Mouse (Mus musculus): ENCODE measurements around the gene Ccdc57. TPM values are rescaled to one million over a fixed set of nuclear protein-coding genes. Genes with fewer than 3 reads are reported as not detected.

The Ccdc57 gene
- polyA plus RNA-seq, 1 experiment from 2014 or later = 5.2 TPM

DNA sequence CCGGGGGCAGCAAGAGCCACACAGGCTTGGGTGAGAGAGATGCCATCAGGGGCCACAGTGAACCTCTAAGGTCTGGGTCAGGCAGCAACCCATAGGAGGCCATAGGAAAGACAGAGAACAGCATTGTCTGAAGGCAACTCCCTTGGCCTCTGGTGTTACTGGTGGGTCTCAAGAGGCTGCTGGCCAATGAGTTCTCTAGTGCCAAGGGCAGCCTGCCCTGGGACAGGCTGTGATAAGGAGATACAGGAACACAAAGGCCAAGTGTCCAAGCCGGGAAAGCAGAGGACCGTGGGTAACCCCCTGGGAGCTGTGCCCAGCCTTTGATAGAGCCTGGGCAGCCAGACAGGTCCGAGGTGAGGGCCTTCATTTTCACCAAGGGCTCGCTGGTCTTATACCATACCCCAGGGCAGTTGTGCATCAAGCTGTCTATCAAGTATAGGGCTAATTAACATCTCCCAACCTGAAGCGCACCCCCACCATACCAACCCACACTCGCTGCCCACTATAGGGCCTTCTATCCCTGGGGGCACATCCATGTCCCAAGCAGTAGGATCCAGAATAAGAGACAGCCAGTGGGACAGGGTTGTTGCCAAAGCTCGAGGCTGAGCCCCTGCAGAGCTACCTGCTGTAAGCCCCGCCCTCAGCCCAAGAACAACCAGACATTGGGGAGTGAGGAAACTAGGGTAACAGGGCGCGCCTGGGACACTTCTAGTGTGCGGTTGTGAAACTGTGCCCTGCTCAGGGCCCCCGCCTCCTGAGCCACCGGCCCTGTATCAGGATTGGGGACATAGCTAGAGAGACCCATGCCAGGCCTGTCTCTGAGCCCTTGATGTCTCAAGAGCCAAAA lies 111.4 kb downstream of the Ccdc57 start:
- H3K27me3 ChIP-seq (ENCODE audit: control insufficient read depth, insufficient read depth, low read length) = no peaks in the 10 kb centered on the region
- DNase-seq (ENCODE audit: low spot score) (no peak), ATAC-seq (ENCODE audit: low FRiP score) (no peak)
- H3K4me2 ChIP-seq (replicated peaks) = peak overlapping the region; percentile 95
- 74% methylated on average over 14 of the region's 14 CpGs for WGBS
- H3K4me1 ChIP-seq (replicated peaks; ENCODE audit: control insufficient read depth, insufficient read depth, low read length) = peaks cover 35% of the 10 kb centered on the region
- H3K9me3 ChIP-seq (ENCODE audit: control insufficient read depth, low read length) = no peaks in the 10 kb centered on the region
- no peak overlapping the region for H3K27ac ChIP-seq
- H3K36me3 ChIP-seq (replicated peaks; ENCODE audit: control insufficient read depth, insufficient read depth) = peaks cover 64% of the 10 kb centered on the region
- H3K4me3 ChIP-seq (replicated peaks; ENCODE audit: low read length) = peak overlapping the region; percentile 82
- peak overlapping the region; percentile 93; the same call in 1 of the 2 replicates for H3K9ac ChIP-seq

GRCm38 (mm10) chr11:120820546-120820945 lies 112.1 kb downstream of the Ccdc57 start:
- Histone ChIP-seq H3K9ac (no peak overlapping the region), H3K27me3 (ENCODE audit: control insufficient read depth, insufficient read depth, low read length) (no peaks in the 10 kb centered on the region), H3K27ac (no peak overlapping the region), H3K4me1 (replicated peaks; ENCODE audit: control insufficient read depth, insufficient read depth, low read length) (peaks cover 30% of the 10 kb centered on the region), H3K36me3 (replicated peaks; ENCODE audit: control insufficient read depth, insufficient read depth) (peaks cover 72% of the 10 kb centered on the region), H3K4me3 (replicated peaks; ENCODE audit: low read length) (no peak overlapping the region), H3K4me2 (replicated peaks) (peak overlapping the region; percentile 95; the same call in 1 of the 2 replicates), H3K9me3 (ENCODE audit: control insufficient read depth, low read length) (no peaks in the 10 kb centered on the region)
- no peak for ATAC-seq (ENCODE audit: low FRiP score)
- WGBS = 88% methylated on average over 14 of the region's 14 CpGs
- no peak for DNase-seq (ENCODE audit: low spot score)

DNA sequence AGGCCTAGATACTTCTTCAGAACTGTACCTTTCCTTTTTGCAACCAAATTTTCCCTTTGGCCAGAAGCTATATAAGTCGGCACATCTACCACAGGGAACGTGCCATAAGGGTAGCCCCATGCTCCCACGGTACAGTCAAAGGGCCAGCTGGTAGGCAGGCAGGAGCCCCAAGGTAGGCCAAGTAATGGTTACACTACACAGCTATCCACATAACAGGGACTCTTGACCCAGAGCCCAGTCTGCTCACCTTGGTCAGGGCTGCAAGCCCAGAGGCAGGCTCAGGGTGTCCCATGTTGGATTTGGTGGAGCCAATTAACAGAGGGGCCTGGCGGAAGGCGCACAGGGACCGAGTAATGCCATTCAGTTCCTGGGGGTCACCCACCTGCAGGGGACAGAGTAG lies 113.1 kb downstream of the Ccdc57 start:
- Histone ChIP-seq H3K9ac (no peak overlapping the region), H3K4me3 (replicated peaks; ENCODE audit: low read length) (no peak overlapping the region), H3K27ac (no peak overlapping the region), H3K36me3 (replicated peaks; ENCODE audit: control insufficient read depth, insufficient read depth) (peaks cover 82% of the 10 kb centered on the region), H3K4me2 (replicated peaks) (no peak overlapping the region), H3K9me3 (ENCODE audit: control insufficient read depth, low read length) (no peaks in the 10 kb centered on the region), H3K4me1 (replicated peaks; ENCODE audit: control insufficient read depth, insufficient read depth, low read length) (peaks cover 23% of the 10 kb centered on the region), H3K27me3 (ENCODE audit: control insufficient read depth, insufficient read depth, low read length) (no peaks in the 10 kb centered on the region)
- ATAC-seq (ENCODE audit: low FRiP score) (no peak), DNase-seq (ENCODE audit: low spot score) (no peak)
- WGBS = 92% methylated on average over 6 of the region's 6 CpGs

GRCm38 (mm10) chr11:120818251-120818650 lies 114.4 kb downstream of the Ccdc57 start:
- Histone ChIP-seq H3K27me3 (ENCODE audit: control insufficient read depth, insufficient read depth, low read length) (no peaks in the 10 kb centered on the region), H3K4me2 (replicated peaks) (no peak overlapping the region), H3K36me3 (replicated peaks; ENCODE audit: control insufficient read depth, insufficient read depth) (peaks cover 95% of the 10 kb centered on the region), H3K9me3 (ENCODE audit: control insufficient read depth, low read length) (no peaks in the 10 kb centered on the region), H3K27ac (no peak overlapping the region), H3K4me1 (replicated peaks; ENCODE audit: control insufficient read depth, insufficient read depth, low read length) (peaks cover 23% of the 10 kb centered on the region), H3K9ac (no peak overlapping the region), H3K4me3 (replicated peaks; ENCODE audit: low read length) (no peak overlapping the region)
- ATAC-seq (ENCODE audit: low FRiP score) (no peak), DNase-seq (ENCODE audit: low spot score) (no peak)
- WGBS = 99% methylated on average over 13 of the region's 13 CpGs

DNA sequence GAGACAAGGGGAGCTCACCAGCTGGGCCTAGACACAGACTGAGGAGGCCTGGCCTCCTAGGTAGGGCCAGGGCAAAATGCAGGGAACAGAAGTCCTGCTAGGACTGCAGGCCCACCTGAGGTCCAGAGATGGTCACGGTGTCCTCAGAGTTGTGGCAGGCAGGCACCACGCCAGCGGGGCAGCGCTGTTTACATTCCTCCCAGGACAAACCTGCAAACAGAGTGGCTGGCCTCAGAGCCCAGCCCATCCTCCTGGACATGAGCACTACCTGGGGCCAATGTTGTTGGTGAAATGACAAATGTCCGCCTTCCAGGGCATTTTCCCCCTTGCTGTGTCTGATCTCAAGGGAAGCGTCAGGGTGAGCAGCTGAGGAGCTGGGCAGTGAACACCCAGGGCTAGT lies 115.3 kb downstream of the Ccdc57 start:
- no peak overlapping the region for H3K4me3 ChIP-seq (replicated peaks; ENCODE audit: low read length)

DNA sequence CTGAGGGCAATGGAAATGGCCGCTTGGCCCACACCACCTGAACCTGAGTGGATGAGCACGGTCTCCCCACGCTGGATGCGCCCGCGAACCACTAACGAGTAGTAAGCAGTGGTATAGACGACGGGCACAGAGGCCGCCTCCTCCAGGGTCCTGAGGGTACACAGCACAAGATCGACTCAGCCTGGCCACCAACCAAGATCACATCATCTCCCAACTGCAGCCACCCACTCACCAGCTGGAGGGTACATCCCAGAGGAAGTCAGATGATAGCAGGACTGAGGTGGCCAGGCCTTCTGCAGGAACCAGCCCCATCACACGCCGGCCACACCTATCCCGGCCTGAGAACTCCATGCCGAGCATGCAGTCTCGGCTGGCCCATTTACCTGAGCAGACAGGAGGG lies 120.6 kb downstream of the Ccdc57 start:
- ATAC-seq (ENCODE audit: low FRiP score) (no peak), DNase-seq (ENCODE audit: low spot score) (no peak)
- WGBS = 96% methylated on average over 16 of the region's 16 CpGs
- no peaks in the 10 kb centered on the region for H3K9me3 ChIP-seq (ENCODE audit: control insufficient read depth, low read length)
- no peaks in the 10 kb centered on the region for H3K27me3 ChIP-seq (ENCODE audit: control insufficient read depth, insufficient read depth, low read length)
- H3K4me2 ChIP-seq (replicated peaks) = no peak overlapping the region
- no peak overlapping the region for H3K9ac ChIP-seq
- H3K4me1 ChIP-seq (replicated peaks; ENCODE audit: control insufficient read depth, insufficient read depth, low read length) = no peaks in the 10 kb centered on the region
- no peak overlapping the region for H3K27ac ChIP-seq
- H3K36me3 ChIP-seq (replicated peaks; ENCODE audit: control insufficient read depth, insufficient read depth) = peaks cover 100% of the 10 kb centered on the region
- H3K4me3 ChIP-seq (replicated peaks; ENCODE audit: low read length) = no peak overlapping the region

More for the DNA sequence above, 115.3 kb downstream of the Ccdc57 start:
- 95% methylated on average over 6 of the region's 6 CpGs for WGBS
- ATAC-seq (ENCODE audit: low FRiP score) = no peak
- Histone ChIP-seq H3K36me3 (replicated peaks; ENCODE audit: control insufficient read depth, insufficient read depth) (peaks cover 100% of the 10 kb centered on the region), H3K4me2 (replicated peaks) (no peak overlapping the region), H3K4me1 (replicated peaks; ENCODE audit: control insufficient read depth, insufficient read depth, low read length) (peaks cover 17% of the 10 kb centered on the region), H3K27me3 (ENCODE audit: control insufficient read depth, insufficient read depth, low read length) (no peaks in the 10 kb centered on the region), H3K9ac (no peak overlapping the region), H3K9me3 (ENCODE audit: control insufficient read depth, low read length) (no peaks in the 10 kb centered on the region), H3K27ac (no peak overlapping the region)
- DNase-seq (ENCODE audit: low spot score) = no peak

DNA sequence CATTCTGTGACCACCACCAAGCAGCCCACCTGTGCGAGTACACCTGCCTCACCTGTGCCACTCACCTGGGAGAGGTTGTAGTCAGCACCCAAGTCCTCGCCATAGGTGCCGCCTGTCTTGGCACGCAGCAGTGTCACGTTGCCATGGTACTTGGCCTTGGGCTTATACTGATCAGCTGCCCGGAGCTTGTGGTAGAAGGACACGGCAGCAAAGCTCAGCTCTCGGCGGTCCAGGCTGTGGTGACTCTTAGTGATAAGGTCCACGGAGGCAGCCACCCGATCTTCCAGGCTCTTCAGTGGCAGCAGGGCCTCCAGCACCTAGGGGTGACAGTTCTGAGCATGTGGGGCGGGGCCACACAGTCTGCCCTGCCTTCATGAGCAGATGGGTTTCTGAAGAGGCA lies 124.7 kb downstream of the Ccdc57 start:
- Histone ChIP-seq H3K36me3 (replicated peaks; ENCODE audit: control insufficient read depth, insufficient read depth) (peaks cover 82% of the 10 kb centered on the region), H3K9me3 (ENCODE audit: control insufficient read depth, low read length) (no peaks in the 10 kb centered on the region), H3K4me3 (replicated peaks; ENCODE audit: low read length) (no peak overlapping the region), H3K9ac (no peak overlapping the region), H3K4me1 (replicated peaks; ENCODE audit: control insufficient read depth, insufficient read depth, low read length) (no peaks in the 10 kb centered on the region), H3K27ac (no peak overlapping the region), H3K27me3 (ENCODE audit: control insufficient read depth, insufficient read depth, low read length) (no peaks in the 10 kb centered on the region), H3K4me2 (replicated peaks) (no peak overlapping the region)
- no peak for ATAC-seq (ENCODE audit: low FRiP score)
- 97% methylated on average over 12 of the region's 12 CpGs for WGBS
- no peak for DNase-seq (ENCODE audit: low spot score)

- H3K36me3 ChIP-seq (replicated peaks; ENCODE audit: control insufficient read depth, insufficient read depth) = peaks cover 59% of the 10 kb centered on the region
- no peaks in the 10 kb centered on the region for H3K27me3 ChIP-seq (ENCODE audit: control insufficient read depth, insufficient read depth, low read length)
- H3K4me3 ChIP-seq (replicated peaks; ENCODE audit: low read length) = no peak overlapping the region
- no peaks in the 10 kb centered on the region for H3K4me1 ChIP-seq (replicated peaks; ENCODE audit: control insufficient read depth, insufficient read depth, low read length)
- no peak for DNase-seq (ENCODE audit: low spot score)
- no peaks in the 10 kb centered on the region for H3K9me3 ChIP-seq (ENCODE audit: control insufficient read depth, low read length)
- no peak for ATAC-seq (ENCODE audit: low FRiP score)
- no peak overlapping the region for H3K4me2 ChIP-seq (replicated peaks)
- no peak overlapping the region for H3K9ac ChIP-seq
- no peak overlapping the region for H3K27ac ChIP-seq
- 85% methylated on average over 7 of the region's 7 CpGs for WGBS
Measured at GRCm38 (mm10) chr11:120805375-120806298, 127.0 kb downstream of the Ccdc57 start.

GRCm38 (mm10) chr11:120804769-120805168 lies 127.9 kb downstream of the Ccdc57 start:
- no peak for ATAC-seq (ENCODE audit: low FRiP score)

More at GRCm38 (mm10) chr11:120804769-120805168, 127.9 kb downstream of the Ccdc57 start:
- no peak overlapping the region for H3K27ac ChIP-seq
- no peaks in the 10 kb centered on the region for H3K27me3 ChIP-seq (ENCODE audit: control insufficient read depth, insufficient read depth, low read length)
- no peaks in the 10 kb centered on the region for H3K9me3 ChIP-seq (ENCODE audit: control insufficient read depth, low read length)
- no peak overlapping the region for H3K9ac ChIP-seq
- DNase-seq (ENCODE audit: low spot score) = no peak
- H3K4me2 ChIP-seq (replicated peaks) = no peak overlapping the region
- H3K36me3 ChIP-seq (replicated peaks; ENCODE audit: control insufficient read depth, insufficient read depth) = peaks cover 50% of the 10 kb centered on the region
- H3K4me3 ChIP-seq (replicated peaks; ENCODE audit: low read length) = no peak overlapping the region
- WGBS = 76% methylated on average over 4 of the region's 4 CpGs
- 0 out of 2 replicates have a peak, but pooled peaks cover 1% of the 10 kb centered on the region for H3K4me1 ChIP-seq (replicated peaks; ENCODE audit: control insufficient read depth, insufficient read depth, low read length)

Data from hindbrain, embryonic 14.5 days (tissue).